Mouse (Mus musculus) liver, postnatal 0 days (tissue): ENCODE results near the gene Klhl3.

Source experiments
- CTCF ChIP-seq: sonication (generic); IDR thresholded peaks from 2 replicates; pipeline ENCODE4 v1.5.1; 2016; ENCODE audit warnings: antibody characterized with exemption, low read depth
- EP300 ChIP-seq: IDR thresholded peaks from 2 replicates; pipeline ENCODE4 v1.6.1; 2016; ENCODE audit warnings: antibody characterized with exemption, low read depth, mild to moderate bottlenecking

DNA sequence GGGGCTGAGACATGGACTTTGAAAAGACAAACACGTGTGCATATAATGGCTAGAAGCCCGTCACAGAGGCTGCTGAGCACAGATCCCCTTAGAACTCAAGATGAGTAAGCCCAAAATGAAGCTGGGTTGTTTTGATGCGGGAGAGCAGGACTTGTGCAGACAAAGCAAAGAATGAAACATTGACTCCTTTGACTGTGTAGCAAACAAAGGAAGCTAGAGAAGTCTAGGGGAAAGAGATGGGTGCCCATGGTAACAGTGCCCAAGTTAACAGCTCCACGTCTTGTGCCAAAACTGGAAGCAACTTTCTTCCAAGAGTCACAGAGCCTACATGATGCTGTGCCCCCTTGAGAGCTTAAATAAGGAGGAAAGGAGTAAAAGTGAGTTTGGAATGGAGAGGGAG is 59.8 kb downstream of the Klhl3 start:
- TF ChIP-seq CTCF = no peak
- no peak for TF ChIP-seq EP300
